Mouse (Mus musculus) C2C12 (cell line): Measurements from ENCODE around the gene Best3.

ENCODE experiments used
- CEBPB ChIP-seq: IDR thresholded peaks from one replicate; pipeline ENCODE4 v1.6.1; 2011; ENCODE audit warnings: low read depth, mild to moderate bottlenecking, control low read depth, moderate library complexity
- CTCF ChIP-seq: IDR thresholded peaks from one replicate; pipeline ENCODE4 v1.5.1; 2011; ENCODE audit not compliant: control insufficient read depth, insufficient read depth, insufficient read length
- FOSL1 ChIP-seq: IDR thresholded peaks from one replicate; pipeline ENCODE4 v1.8.0; 2011; ENCODE audit warnings: mild to moderate bottlenecking, low read length; ENCODE audit not compliant: poor library complexity, insufficient read depth, severe bottlenecking
- MAX ChIP-seq: IDR thresholded peaks from one replicate; pipeline ENCODE4 v1.6.1; 2011; ENCODE audit warnings: mild to moderate bottlenecking, control low read depth
- MYOD1 ChIP-seq: IDR thresholded peaks from one replicate; pipeline ENCODE4 v1.6.1; 2011; ENCODE audit warnings: low read depth; ENCODE audit not compliant: control insufficient read depth, insufficient read length
- USF1 ChIP-seq: IDR thresholded peaks from one replicate; pipeline ENCODE4 v1.6.1; 2011; ENCODE audit warnings: low read depth, mild to moderate bottlenecking, control low read depth, moderate library complexity

DNA sequence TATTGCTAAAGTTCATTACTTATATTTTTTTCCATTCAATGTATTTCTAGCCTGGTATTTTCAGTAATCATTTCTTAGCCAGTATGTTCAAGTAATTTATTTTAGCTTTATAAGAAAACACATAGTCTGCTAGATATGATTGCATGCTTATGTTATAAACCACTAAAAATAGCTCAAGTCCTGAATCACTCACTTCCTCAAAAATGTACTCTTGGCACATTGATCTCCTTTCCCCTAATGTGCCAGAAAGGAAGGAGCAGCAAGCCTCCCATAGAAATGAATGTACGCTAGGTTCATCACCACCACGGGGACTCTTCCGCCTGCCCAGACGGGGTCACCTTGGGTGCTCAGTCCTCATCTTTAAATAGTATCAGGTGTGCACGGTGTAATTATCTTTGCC, 28.5 kb downstream of the Best3 start:
- TF ChIP-seq CTCF (no peak), MYOD1 (no peak), CEBPB (no peak), MAX (no peak), USF1 (no peak), FOSL1 (no peak)
